Mouse (Mus musculus) erythroblast, embryonic 14.5 days (primary cell): ENCODE measurements around the gene Zfp385a.

Source experiments
- GATA1 ChIP-seq: IDR thresholded peaks from 2 replicates; pipeline ENCODE4 v1.6.1; 2012; ENCODE audit warnings: low read length, inconsistent platforms, mixed read lengths
- TAL1 ChIP-seq: IDR thresholded peaks from 3 replicates; pipeline ENCODE4 v1.6.1; 2012; ENCODE audit warnings: low read length, inconsistent platforms, mixed read lengths

- TF ChIP-seq GATA1 (no peak), TAL1 (no peak)
Measured at GRCm38 (mm10) chr15:103285778-103286417, 54.0 kb downstream of the Zfp385a start.
